Mouse (Mus musculus): Measurements from ENCODE around the gene Sctr.
A peak's percentile ranks its signal among the peaks of the same experiment; 100 is the strongest.

Gene Sctr

GRCm38 (mm10) chr1:120030474-120030873 lies 23.8 kb downstream of the Sctr start:
- no peak for DNase-seq

- peak; percentile 88 for DNase-seq
Observed at GRCm38 (mm10) chr1:120032804-120033468, 26.2 kb downstream of the Sctr start.

- no peak for DNase-seq
Observed at GRCm38 (mm10) chr1:120033469-120033854, 26.8 kb downstream of the Sctr start.

GRCm38 (mm10) chr1:120034793-120035192 lies 28.1 kb downstream of the Sctr start:
- DNase-seq: no peak

- no peak for DNase-seq
Observed at GRCm38 (mm10) chr1:120035456-120036034, 28.9 kb downstream of the Sctr start.

GRCm38 (mm10) chr1:120037021-120037683 lies 30.5 kb downstream of the Sctr start:
- DNase-seq: no peak

- DNase-seq: no peak
Observed at GRCm38 (mm10) chr1:120038594-120038993, 31.9 kb downstream of the Sctr start.

- no peak for DNase-seq
Observed at GRCm38 (mm10) chr1:120042421-120042820, 35.7 kb downstream of the Sctr start.

GRCm38 (mm10) chr1:120044584-120044983 lies 37.9 kb downstream of the Sctr start:
- no peak for DNase-seq

GRCm38 (mm10) chr1:120047325-120047724 lies 40.6 kb downstream of the Sctr start:
- no peak for DNase-seq

- DNase-seq: no peak
Observed at GRCm38 (mm10) chr1:120051070-120051469, 44.4 kb downstream of the Sctr start.

- no peak for DNase-seq
Observed at GRCm38 (mm10) chr1:120054997-120055396, 48.3 kb downstream of the Sctr start.

GRCm38 (mm10) chr1:120055475-120055874 lies 48.8 kb downstream of the Sctr start:
- DNase-seq: no peak

- no peak for DNase-seq
Observed at GRCm38 (mm10) chr1:120056236-120056635, 49.5 kb downstream of the Sctr start.

GRCm38 (mm10) chr1:120057044-120057443 lies 50.4 kb downstream of the Sctr start:
- DNase-seq: peak; percentile 22

GRCm38 (mm10) chr1:120057674-120058430 lies 51.2 kb downstream of the Sctr start:
- no peak for DNase-seq

GRCm38 (mm10) chr1:120060687-120061086 lies 54.0 kb downstream of the Sctr start:
- no peak for DNase-seq

GRCm38 (mm10) chr1:120062231-120062630 lies 55.5 kb downstream of the Sctr start:
- no peak for DNase-seq

GRCm38 (mm10) chr1:120064036-120064682 lies 57.5 kb downstream of the Sctr start:
- DNase-seq: no peak

GRCm38 (mm10) chr1:120066159-120066558 lies 59.5 kb downstream of the Sctr start:
- no peak for DNase-seq

- no peak for DNase-seq
Observed at GRCm38 (mm10) chr1:120066625-120067024, 59.9 kb downstream of the Sctr start.

GRCm38 (mm10) chr1:120069120-120069519 lies 62.4 kb downstream of the Sctr start:
- DNase-seq: no peak

- no peak for DNase-seq
Observed at GRCm38 (mm10) chr1:120070168-120070567, 63.5 kb downstream of the Sctr start.

Data from embryo, embryonic 11 days (tissue).